Mouse (Mus musculus) embryonic fibroblast, embryonic 13.5 days (primary cell): ENCODE results near the gene Sar1a. TPM values are rescaled to one million over a fixed set of nuclear protein-coding genes. Genes with fewer than 3 reads are reported as not detected.

Experiments
- H3K27ac ChIP-seq: 2 replicates; pipeline ENCODE4 v1.5.1; 2012; ENCODE audit warnings: low read length, control low read depth, inconsistent platforms; ENCODE audit not compliant: insufficient read depth
- H3K4me1 ChIP-seq: 2 replicates; pipeline ENCODE4 v1.6.1; 2011; ENCODE audit warnings: low read length; ENCODE audit not compliant: control insufficient read depth, insufficient read depth
- H3K4me3 ChIP-seq: 2 replicates; pipeline ENCODE4 v1.5.1; 2011; ENCODE audit warnings: mild to moderate bottlenecking, control low read depth, low read length; ENCODE audit not compliant: insufficient read depth
- CTCF ChIP-seq: IDR thresholded peaks from 2 replicates; pipeline ENCODE4 v1.5.1; 2011; ENCODE audit warnings: mild to moderate bottlenecking, control low read depth, low read length, moderate library complexity, borderline replicate concordance; ENCODE audit not compliant: insufficient read depth
- POLR2A ChIP-seq: IDR thresholded peaks from 2 replicates; pipeline ENCODE4 v1.6.1; 2011; ENCODE audit warnings: low read depth, mild to moderate bottlenecking, control low read depth, low read length, moderate library complexity
- polyA plus RNA-seq: library from polyadenylated mRNA; stranded (reverse); fragments of >200 nt; gene quantifications from 2 replicates; pipeline ENCODE4 v1.2.4, GENCODE M21; 2011; ENCODE audit warnings: low read depth; ENCODE audit not compliant: missing spikeins, insufficient read length

The Sar1a gene
- polyA plus RNA-seq, 1 experiment: 278 TPM

DNA sequence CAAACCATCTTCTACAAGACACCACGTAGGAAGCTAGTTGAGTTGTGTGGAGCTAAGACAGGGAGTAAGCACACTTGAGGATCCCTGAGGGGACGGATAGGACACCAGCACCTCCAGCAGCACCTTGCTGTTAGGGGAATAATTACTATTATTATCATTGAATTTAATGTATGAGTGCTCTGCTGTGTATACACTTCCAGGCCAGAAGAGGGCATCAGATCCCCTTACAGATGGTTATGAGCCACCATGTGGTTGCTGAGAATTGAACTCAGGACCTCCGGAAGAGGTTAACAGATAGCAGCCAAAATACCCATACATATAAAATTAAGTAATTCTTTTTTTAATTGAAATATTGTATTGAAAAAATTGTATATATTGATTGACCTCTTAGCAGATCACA, 9.3 kb upstream of the Sar1a start:
- H3K4me3 ChIP-seq: no peak overlapping the region
- H3K27ac ChIP-seq: no peak overlapping the region
- H3K4me1 ChIP-seq: 0 out of 2 replicates have a peak, but pooled peaks cover 2% of the 10 kb centered on the region
- TF ChIP-seq POLR2A (no peak), CTCF (no peak)

DNA sequence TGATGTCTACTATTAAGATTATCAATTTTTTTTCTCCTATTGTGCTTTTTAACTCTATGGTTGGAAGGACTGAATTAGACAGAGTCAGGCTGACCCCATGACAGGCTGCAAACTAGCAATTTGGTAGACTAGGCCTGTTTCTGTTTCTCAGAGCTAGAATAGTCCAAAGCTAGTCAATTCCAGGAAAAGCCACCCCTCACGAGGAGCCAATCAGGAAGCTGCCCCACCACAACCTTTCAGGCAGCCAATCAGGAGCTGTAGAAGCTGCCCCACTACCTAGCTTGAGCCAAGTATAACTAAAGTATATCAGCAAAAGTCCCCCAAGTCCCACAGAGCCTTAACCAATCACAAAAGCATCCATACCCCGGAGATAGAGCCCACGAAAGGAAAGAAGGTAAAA, 4.2 kb upstream of the Sar1a start:
- Histone ChIP-seq H3K4me1 (no peaks in the 10 kb centered on the region), H3K4me3 (no peak overlapping the region), H3K27ac (no peak overlapping the region)
- TF ChIP-seq CTCF: no peak
- no peak for TF ChIP-seq POLR2A

GRCm38 (mm10) chr10:61679545-61679944, 554 bp upstream of the Sar1a start:
- H3K4me3 ChIP-seq: peak overlapping the region; percentile 53
- H3K27ac ChIP-seq: peak overlapping the region; percentile 96
- H3K4me1 ChIP-seq: no peaks in the 10 kb centered on the region
- TF ChIP-seq POLR2A (0 out of 2 replicates have a peak, but pooled peaks have one; percentile 22), CTCF (no peak)

DNA sequence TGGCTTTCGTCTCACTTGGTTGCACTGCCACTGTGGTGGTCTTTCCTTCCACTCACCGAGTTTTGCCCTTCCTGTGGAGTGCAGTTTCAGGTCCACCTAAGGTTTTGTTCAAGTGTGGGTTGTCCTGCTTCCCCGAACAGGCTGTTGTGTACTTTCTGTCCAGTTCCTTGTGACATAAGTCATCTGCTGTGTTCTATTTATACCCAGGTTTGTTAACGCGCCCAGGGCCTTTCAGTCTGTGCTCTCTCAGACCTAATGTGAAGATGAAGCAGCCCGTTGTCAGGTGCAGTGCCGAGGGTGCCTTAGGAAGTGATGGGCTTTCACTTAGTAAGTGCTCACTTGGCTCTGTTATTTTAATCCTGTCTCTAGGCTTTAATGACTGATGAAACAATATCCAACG, 9.3 kb downstream of the Sar1a start:
- Histone ChIP-seq H3K4me3 (no peak overlapping the region), H3K27ac (no peak overlapping the region), H3K4me1 (no peaks in the 10 kb centered on the region)
- TF ChIP-seq CTCF (no peak), POLR2A (no peak)

GRCm38 (mm10) chr10:61693563-61693962, 13.5 kb downstream of the Sar1a start:
- TF ChIP-seq CTCF: no peak
- no peak for TF ChIP-seq POLR2A
- no peaks in the 10 kb centered on the region for H3K4me1 ChIP-seq
- no peak overlapping the region for H3K27ac ChIP-seq
- H3K4me3 ChIP-seq: no peak overlapping the region

- TF ChIP-seq POLR2A (peak; percentile 74), CTCF (no peak)
- Histone ChIP-seq H3K27ac (peak within 1 kb of the TSS; percentile 39), H3K4me3 (peak within 1 kb of the TSS; percentile 66), H3K4me1 (no peaks in the 10 kb centered on the region)
Observed at GRCm38 (mm10) chr10:61694870-61695670, 15.0 kb downstream of the Sar1a start, which contains the start of gene Tysnd1. Gene Tysnd1, plus strand, starts transcription at chr10:61695514.

DNA sequence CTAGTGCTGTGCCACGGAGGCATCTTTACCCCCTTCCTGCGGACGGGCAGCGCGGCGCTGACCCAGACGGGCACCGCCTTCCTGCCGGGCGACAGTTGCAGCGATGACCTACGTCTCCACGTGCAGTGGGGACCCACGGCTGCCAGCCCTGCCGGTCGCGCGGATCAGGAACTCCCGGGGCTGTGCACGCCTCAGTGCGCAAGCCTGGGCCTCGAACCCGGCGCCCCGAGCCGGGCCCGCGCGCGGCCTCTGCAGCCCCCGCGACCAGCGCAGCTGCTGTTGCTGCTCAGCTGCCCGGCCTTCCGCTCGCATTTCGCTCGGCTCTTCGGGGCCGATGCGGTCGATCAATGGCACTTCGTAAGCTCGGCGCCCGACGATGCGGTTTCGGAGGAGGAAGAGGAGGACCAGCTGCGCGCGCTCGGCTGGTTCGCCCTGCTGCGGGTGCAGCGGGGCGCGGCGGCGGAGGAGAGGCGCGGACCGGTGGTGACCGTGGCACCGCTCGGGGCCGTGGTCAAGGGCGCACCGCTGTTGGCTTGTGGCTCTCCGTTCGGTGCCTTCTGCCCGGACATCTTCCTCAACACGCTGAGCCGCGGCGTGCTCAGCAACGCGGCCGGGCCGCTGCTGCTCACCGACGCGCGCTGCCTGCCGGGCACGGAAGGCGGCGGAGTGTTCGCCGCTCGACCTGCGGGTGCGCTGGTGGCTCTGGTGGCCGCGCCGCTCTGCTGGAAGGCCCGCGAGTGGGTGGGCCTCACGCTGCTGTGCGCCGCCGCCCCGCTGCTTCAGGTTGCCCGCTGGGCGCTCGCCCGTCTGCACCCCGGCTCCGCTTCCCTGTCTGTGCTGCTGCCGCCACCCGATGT, 15.8 kb downstream of the Sar1a start:
- TF ChIP-seq CTCF: no peak
- no peak for TF ChIP-seq POLR2A

DNA sequence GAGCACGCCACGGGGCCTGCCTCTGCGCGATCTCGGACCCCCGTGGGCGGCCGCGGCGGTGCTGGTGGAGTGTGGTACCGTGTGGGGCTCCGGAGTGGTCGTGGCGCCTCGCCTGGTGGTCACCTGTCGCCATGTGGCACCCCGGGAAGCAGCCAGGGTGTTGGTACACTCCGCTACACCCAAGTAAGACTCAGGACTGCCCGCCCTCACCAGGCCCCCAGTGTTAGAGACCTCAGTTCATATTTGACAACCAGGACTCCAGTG, 16.4 kb downstream of the Sar1a start:
- Histone ChIP-seq H3K27ac (no peak overlapping the region), H3K4me3 (peak overlapping the region; percentile 66), H3K4me1 (no peaks in the 10 kb centered on the region)
- TF ChIP-seq CTCF (no peak), POLR2A (no peak)

More for the DNA sequence above, 15.8 kb downstream of the Sar1a start:
- Histone ChIP-seq H3K4me1 (no peaks in the 10 kb centered on the region), H3K4me3 (peak overlapping the region; percentile 66), H3K27ac (no peak overlapping the region)

DNA sequence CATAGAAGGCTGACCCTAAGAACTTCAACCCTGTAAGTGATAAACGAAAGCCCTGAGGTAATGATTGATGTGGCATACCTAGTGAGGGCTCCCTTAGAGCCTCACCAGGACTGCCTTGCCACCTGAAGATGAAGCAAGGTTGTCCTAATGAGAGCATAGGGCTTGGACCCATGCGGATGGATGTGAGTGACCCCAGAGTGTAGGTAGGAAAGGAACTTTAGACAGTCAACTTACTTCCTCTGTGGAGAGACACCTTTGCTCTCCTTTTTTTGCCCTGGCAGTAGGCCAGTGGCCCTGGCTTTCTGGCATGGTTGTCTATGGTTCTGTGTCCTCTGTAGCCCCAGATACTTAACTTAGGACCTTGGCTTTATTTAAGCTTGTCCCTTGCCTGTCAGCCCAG, 16.9 kb downstream of the Sar1a start:
- Histone ChIP-seq H3K4me1 (no peaks in the 10 kb centered on the region), H3K27ac (no peak overlapping the region), H3K4me3 (peak overlapping the region; percentile 66; the same call in 1 of the 2 replicates)
- no peak for TF ChIP-seq CTCF
- no peak for TF ChIP-seq POLR2A

DNA sequence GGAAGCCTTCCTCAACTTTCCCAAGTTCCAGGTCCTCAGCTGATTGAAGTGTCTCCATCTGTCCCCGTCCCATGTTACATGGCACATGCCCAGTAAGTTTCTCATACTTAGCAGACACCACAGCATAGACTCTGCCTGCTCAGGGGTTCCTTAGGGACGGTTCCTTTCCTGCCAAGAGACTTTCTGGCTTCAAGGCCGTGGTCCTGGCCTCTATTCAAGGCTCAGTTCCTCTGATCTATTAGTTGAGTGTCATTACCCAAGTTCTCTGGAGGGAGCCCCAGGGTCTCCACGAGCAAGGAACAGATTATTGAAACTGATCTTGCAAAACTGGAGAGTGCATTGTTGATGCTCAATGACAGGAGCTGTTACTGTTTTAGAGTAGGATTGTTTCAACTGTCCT, 24.6 kb downstream of the Sar1a start:
- Histone ChIP-seq H3K4me3 (no peak overlapping the region), H3K4me1 (no peaks in the 10 kb centered on the region), H3K27ac (no peak overlapping the region)
- TF ChIP-seq POLR2A: no peak
- TF ChIP-seq CTCF: no peak
